Comparison of ENCODE assay signal across 8 mouse cellular contexts in the genomic region with DNA sequence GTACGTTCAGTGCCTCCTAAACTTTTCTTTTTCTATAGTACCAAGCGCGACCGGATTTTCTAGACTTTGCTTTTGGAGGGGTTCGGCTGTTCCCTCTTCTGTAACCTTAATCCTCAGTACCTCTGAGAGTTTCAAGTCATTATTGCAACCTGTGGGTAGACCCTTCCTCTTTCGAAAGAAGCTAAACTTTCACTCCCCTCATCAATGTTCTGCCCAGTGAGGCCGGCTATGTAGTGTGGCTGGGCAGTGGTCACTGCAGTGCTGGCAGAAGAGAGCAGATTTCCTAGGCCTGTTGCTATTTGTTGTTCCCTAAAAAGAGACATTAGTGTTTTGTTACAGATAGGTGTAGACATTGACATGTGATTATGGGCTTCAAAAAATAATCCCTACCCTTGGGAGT. TPM values are rescaled to one million over a fixed set of nuclear protein-coding genes. Genes with fewer than 3 reads are reported as not detected.
DNase-seq lines count a peak whose midpoint lies in the region; ATAC-seq lines count a peak whose summit lies in the region.

No protein-coding gene starts in this region.

- no peaks in the 10 kb centered on the region for H3K27me3 ChIP-seq in kidney, embryonic 15.5 days
- H3K27me3 ChIP-seq in hindbrain, embryonic 13.5 days, result peaks cover 8% of the 10 kb centered on the region
- no peaks in the 10 kb centered on the region for H3K27me3 ChIP-seq in midbrain, embryonic 14.5 days (ENCODE audit: control insufficient read depth, insufficient read depth, low read length)

- peak overlapping the region; percentile 56 for H3K4me3 ChIP-seq in kidney, embryonic 15.5 days (replicated peaks)
- H3K4me3 ChIP-seq in hindbrain, embryonic 13.5 days, result peak overlapping the region; percentile 65
- H3K4me3 ChIP-seq in midbrain, embryonic 14.5 days (replicated peaks; ENCODE audit: low read depth, low read length), result no peak overlapping the region

- H3K9me3 ChIP-seq in kidney, embryonic 15.5 days (replicated peaks), result no peaks in the 10 kb centered on the region
- no peaks in the 10 kb centered on the region for H3K9me3 ChIP-seq in hindbrain, embryonic 13.5 days
- no peaks in the 10 kb centered on the region for H3K9me3 ChIP-seq in midbrain, embryonic 14.5 days (ENCODE audit: control insufficient read depth, low read length)

- H3K36me3 ChIP-seq in kidney, embryonic 15.5 days, result no peaks in the 10 kb centered on the region
- H3K36me3 ChIP-seq in hindbrain, embryonic 13.5 days, result no peaks in the 10 kb centered on the region
- no peaks in the 10 kb centered on the region for H3K36me3 ChIP-seq in midbrain, embryonic 14.5 days (ENCODE audit: control insufficient read depth, insufficient read depth, low read length)

- no peak for DNase-seq in kidney, postnatal 25 days
- DNase-seq in midbrain, embryonic 14.5 days, result no peak
- DNase-seq in embryo, embryonic 11 days, result no peak
- DNase-seq in adrenal gland, adult 18-20 months (ENCODE audit: low spot score in 2 of 2), result no peak
- DNase-seq in T-cell, adult 2 months (ENCODE audit: low spot score), result no peak

- peak overlapping the region; percentile 78 for H3K4me2 ChIP-seq in kidney, embryonic 15.5 days
- peak overlapping the region; percentile 93 for H3K4me2 ChIP-seq in hindbrain, embryonic 13.5 days
- peak overlapping the region; percentile 92 for H3K4me2 ChIP-seq in midbrain, embryonic 14.5 days (ENCODE audit: low read length)

- ATAC-seq in kidney, embryonic 15.5 days (replicated peaks; ENCODE audit: low FRiP score), result no peak
- ATAC-seq in common myeloid progenitor, adult 5-6 weeks (replicated peaks; ENCODE audit: low read depth, poor library complexity, severe bottlenecking), result 0 out of 2 replicates have a peak, but pooled peaks have one; percentile 10
- ATAC-seq in hindbrain, embryonic 13.5 days (ENCODE audit: low FRiP score), result no peak
- no peak for ATAC-seq in midbrain, embryonic 14.5 days (ENCODE audit: low FRiP score, low TSS enrichment)

- WGBS in kidney, embryonic 15.5 days, result 69% methylated on average over 7 of the region's 7 CpGs
- WGBS in hindbrain, embryonic 13.5 days, result 63% methylated on average over 7 of the region's 7 CpGs
- WGBS in midbrain, embryonic 14.5 days, result 56% methylated on average over 7 of the region's 7 CpGs

- H3K4me1 ChIP-seq in kidney, embryonic 15.5 days, result no peaks in the 10 kb centered on the region
- peaks cover 5% of the 10 kb centered on the region; the same call in 1 of the 2 replicates for H3K4me1 ChIP-seq in hindbrain, embryonic 13.5 days (replicated peaks)
- H3K4me1 ChIP-seq in midbrain, embryonic 14.5 days (ENCODE audit: control insufficient read depth, insufficient read depth, low read length), result peaks cover 3% of the 10 kb centered on the region; the same call in 1 of the 2 replicates

- no peak overlapping the region for H3K9ac ChIP-seq in kidney, embryonic 15.5 days
- H3K9ac ChIP-seq in hindbrain, embryonic 13.5 days, result no peak overlapping the region
- no peak overlapping the region for H3K9ac ChIP-seq in midbrain, embryonic 14.5 days (replicated peaks; ENCODE audit: low read length)

- no peak overlapping the region for H3K27ac ChIP-seq in kidney, embryonic 15.5 days
- no peak overlapping the region for H3K27ac ChIP-seq in hindbrain, embryonic 13.5 days
- H3K27ac ChIP-seq in midbrain, embryonic 14.5 days (replicated peaks; ENCODE audit: low read depth, low read length), result no peak overlapping the region

RNA-seq across cellular contexts. Expression of gene Gca, which starts 0.8 kb away (rescaled TPM):
- polyA plus RNA-seq in kidney, embryonic 15.5 days (2015; fragmentation: Nextera tagmentation; extraction: Ambion mirVana), result 15.2 and 17.3 TPM in 2 replicates
- 3.1 and 4.0 TPM in 2 replicates for total RNA-seq in common myeloid progenitor, adult 5-6 weeks (2017)
- polyA plus RNA-seq in hindbrain, embryonic 13.5 days (2015; fragmentation: Nextera tagmentation; extraction: Ambion mirVana), result 3.3 and 3.7 TPM in 2 replicates
- 4.0 and 4.3 TPM in 2 replicates for polyA plus RNA-seq in midbrain, embryonic 14.5 days (2014; fragmentation: Nextera tagmentation; extraction: Ambion mirVana)
- total RNA-seq in adrenal gland, adult 18-20 months (2021), result 1 to 10 TPM; 1.7 to 3.3 TPM

RNA-seq across cellular contexts. Expression of gene Ifih1, which starts 18.8 kb away (rescaled TPM):
- 2.7 and 3.1 TPM in 2 replicates for polyA plus RNA-seq in kidney, embryonic 15.5 days (2015; fragmentation: Nextera tagmentation; extraction: Ambion mirVana)
- total RNA-seq in common myeloid progenitor, adult 5-6 weeks (2017), result 27.3 and 29.9 TPM in 2 replicates
- polyA plus RNA-seq in hindbrain, embryonic 13.5 days (2015; fragmentation: Nextera tagmentation; extraction: Ambion mirVana), result 1.2 and 1.5 TPM in 2 replicates
- polyA plus RNA-seq in midbrain, embryonic 14.5 days (2014; fragmentation: Nextera tagmentation; extraction: Ambion mirVana), result 0.61 and 2.1 TPM in 2 replicates
- 1 to 10 TPM; 8.4 to 10.0 TPM for total RNA-seq in adrenal gland, adult 18-20 months (2021)
